Mouse (Mus musculus) heart, embryonic 14.5 days (tissue): ENCODE measurements around the gene Taf10. TPM values are rescaled to one million over a fixed set of nuclear protein-coding genes. Genes with fewer than 3 reads are reported as not detected.
"Not testable (repeated sequence)": the region's sequence is repeated elsewhere in the genome, so short reads cannot be mapped to it uniquely, and the experiment has no call there.

Experiments used
- ATAC-seq: fragments of 200-750 bp; cut with Nextera tagmentation; 2 replicates; pipeline ENCODE4 v1.8.0; 2017; ENCODE audit warnings: low read depth, moderate TSS enrichment; ENCODE audit not compliant: insufficient number of reproducible peaks, insufficient read depth, low FRiP score
- H3K27ac ChIP-seq, 2 experiments: fragments of 200-500 bp in 1 of 2; fragments of 300-500 bp in 1 of 2; sonication (generic) in 1 of 2; replicated peaks in 1 of 2; 2 replicates each; pipeline ENCODE4 v1.5.1; 2012 to 2014; ENCODE audit warnings: low read depth in 2 of 2, low read length in 2 of 2, control low read depth in 1 of 2, mild to moderate bottlenecking in 1 of 2, mixed read lengths in 1 of 2; ENCODE audit not compliant: control insufficient read depth in 1 of 2, insufficient read depth in 1 of 2
- H3K27me3 ChIP-seq: fragments of 300-500 bp; sonication (generic); 2 replicates; pipeline ENCODE4 v1.6.1; 2014; ENCODE audit warnings: mild to moderate bottlenecking, low read length, control low read depth; ENCODE audit not compliant: control insufficient read depth, insufficient read depth
- H3K36me3 ChIP-seq: fragments of 300-500 bp; sonication (generic); 2 replicates; pipeline ENCODE4 v1.6.1; 2014; ENCODE audit warnings: mild to moderate bottlenecking, control low read depth, low read length, mixed read lengths; ENCODE audit not compliant: control insufficient read depth, insufficient read depth
- H3K4me1 ChIP-seq, 2 experiments: fragments of 200-500 bp in 1 of 2; fragments of 300-500 bp in 1 of 2; sonication (generic) in 1 of 2; 2 replicates each; pipeline ENCODE4 v1.6.1; 2012 to 2014; ENCODE audit warnings: low read length in 2 of 2, control low read depth in 1 of 2, mixed read lengths in 1 of 2; ENCODE audit not compliant: control insufficient read depth in 2 of 2, insufficient read depth in 2 of 2
- H3K4me2 ChIP-seq: fragments of 300-500 bp; sonication (generic); 2 replicates; pipeline ENCODE4 v1.6.1; 2014; ENCODE audit warnings: mild to moderate bottlenecking, low read length
- H3K4me3 ChIP-seq, 2 experiments: fragments of 200-500 bp in 1 of 2; fragments of 300-500 bp in 1 of 2; sonication (generic) in 1 of 2; 2 replicates each; pipeline ENCODE4 v1.5.1; 2012 to 2014; ENCODE audit warnings: low read length in 2 of 2, mild to moderate bottlenecking in 2 of 2, control low read depth in 1 of 2, low read depth in 1 of 2, moderate library complexity in 1 of 2; ENCODE audit not compliant: control insufficient read depth in 1 of 2, insufficient read depth in 1 of 2
- H3K9ac ChIP-seq: fragments of 300-500 bp; sonication (generic); 2 replicates; pipeline ENCODE4 v1.6.1; 2014; ENCODE audit warnings: mild to moderate bottlenecking, low read length
- H3K9me3 ChIP-seq: fragments of 300-500 bp; sonication (generic); 2 replicates; pipeline ENCODE4 v1.6.1; 2016; ENCODE audit warnings: low read length, control low read depth; ENCODE audit not compliant: control insufficient read depth
- WGBS: fragments of 180-500 bp; shearing (Covaris S2); extraction: QIAGEN DNeasy Blood & Tissue Kit; methylation state at CpG from one replicate; pipeline ENCODE4 v1.1.7; 2014; 5-methylcytosine and 5-hydroxymethylcytosine counted together
- polyA plus RNA-seq: library from polyadenylated mRNA; unstranded; fragments of >200 nt; fragmentation: Nextera tagmentation; extraction: Ambion mirVana; gene quantifications from 2 replicates; pipeline ENCODE4 v1.2.1, GENCODE M21; 2014

Taf10 gene
- polyA plus RNA-seq, 1 experiment from 2014 or later, result 159 TPM

GRCm38 (mm10) chr7:105740089-105740795, 3.9 kb downstream of the Taf10 start:
- Histone ChIP-seq H3K27me3 (no peaks in the 10 kb centered on the region), H3K27ac (peak overlapping the region in 1 of 2 experiments; percentile 88; a peak in 2 of 4 replicates), H3K36me3 (peaks cover 40% of the 10 kb centered on the region), H3K4me3 (no peak overlapping the region), H3K4me2 (no peak overlapping the region), H3K4me1 (peaks cover 5 to 30% of the 10 kb centered on the region in 2 experiments), H3K9me3 (no peaks in the 10 kb centered on the region), H3K9ac (no peak overlapping the region)
- WGBS, result 91% methylated on average over 13 of the region's 13 CpGs
- no peak for ATAC-seq

GRCm38 (mm10) chr7:105738948-105739347, 5.2 kb downstream of the Taf10 start:
- ATAC-seq, result peak; percentile 64
- 8% methylated on average over 3 of the region's 3 CpGs for WGBS
- peaks cover 7 to 32% of the 10 kb centered on the region in 2 experiments for H3K4me1 ChIP-seq
- H3K27ac ChIP-seq, result peak overlapping the region; percentile 88 to 99
- H3K27me3 ChIP-seq, result no peaks in the 10 kb centered on the region
- peak overlapping the region; percentile 94 for H3K4me2 ChIP-seq
- peak overlapping the region; percentile 98 for H3K9ac ChIP-seq
- peak overlapping the region; percentile 39 to 91 for H3K4me3 ChIP-seq
- H3K36me3 ChIP-seq, result peaks cover 51% of the 10 kb centered on the region
- H3K9me3 ChIP-seq, result no peaks in the 10 kb centered on the region

- no peaks in the 10 kb centered on the region for H3K27me3 ChIP-seq
- H3K36me3 ChIP-seq, result peaks cover 57% of the 10 kb centered on the region
- H3K9me3 ChIP-seq, result no peaks in the 10 kb centered on the region
- 24% methylated on average over 2 of the region's 2 CpGs for WGBS
- peak overlapping the region; percentile 98 for H3K9ac ChIP-seq
- ATAC-seq, result no peak
- peak overlapping the region; percentile 88 to 99 for H3K27ac ChIP-seq
- H3K4me3 ChIP-seq, result peak overlapping the region; percentile 11 to 91; a peak in 3 of 4 replicates
- peaks cover 7 to 30% of the 10 kb centered on the region in 2 experiments for H3K4me1 ChIP-seq
- peak overlapping the region; percentile 94 for H3K4me2 ChIP-seq
Observed at GRCm38 (mm10) chr7:105738286-105738685, 5.9 kb downstream of the Taf10 start.

- no peaks in the 10 kb centered on the region for H3K27me3 ChIP-seq
- H3K4me2 ChIP-seq, result peak overlapping the region; percentile 94
- H3K4me1 ChIP-seq, result peaks cover 7 to 29% of the 10 kb centered on the region in 2 experiments
- H3K36me3 ChIP-seq, result peaks cover 57% of the 10 kb centered on the region
- peak overlapping the region; percentile 91 to 98 for H3K4me3 ChIP-seq
- H3K27ac ChIP-seq, result peak overlapping the region; percentile 88 to 97
- WGBS, result 7% methylated on average over 3 of the region's 3 CpGs
- H3K9me3 ChIP-seq, result no peaks in the 10 kb centered on the region
- peak overlapping the region; percentile 98 for H3K9ac ChIP-seq
- no peak for ATAC-seq
Observed at GRCm38 (mm10) chr7:105737648-105738047, 6.5 kb downstream of the Taf10 start.

GRCm38 (mm10) chr7:105736911-105737521, 7.1 kb downstream of the Taf10 start, which contains the start of gene Rrp8:
Gene Rrp8 (minus strand): TSS chr7:105737385.
- under 1% methylated on average over 30 of the region's 30 CpGs for WGBS

GRCm38 (mm10) chr7:105736264-105736901, 7.8 kb downstream of the Taf10 start, which contains the start of gene Ilk:
Gene Ilk (plus strand): TSS chr7:105736592.
- peaks cover 7 to 29% of the 10 kb centered on the region in 2 experiments for H3K4me1 ChIP-seq
- H3K9me3 ChIP-seq, result no peaks in the 10 kb centered on the region
- H3K4me3 ChIP-seq, result peak within 1 kb of the TSS; percentile 91 to 98
- peak within 1 kb of the TSS; percentile 88 to 97 for H3K27ac ChIP-seq
- no peaks in the 10 kb centered on the region for H3K27me3 ChIP-seq
- under 1% methylated on average over 56 of the region's 62 CpGs for WGBS
- peak; percentile 99 for ATAC-seq
- peaks cover 57% of the 10 kb centered on the region for H3K36me3 ChIP-seq
- H3K4me2 ChIP-seq, result peak within 1 kb of the TSS; percentile 94
- peak within 1 kb of the TSS; percentile 98 for H3K9ac ChIP-seq

More at GRCm38 (mm10) chr7:105736911-105737521, 7.1 kb downstream of the Taf10 start, which contains the start of gene Rrp8:
- peak within 1 kb of the TSS; percentile 88 to 97 for H3K27ac ChIP-seq
- peaks cover 7 to 29% of the 10 kb centered on the region in 2 experiments for H3K4me1 ChIP-seq
- H3K4me2 ChIP-seq, result peak within 1 kb of the TSS; percentile 94
- peak within 1 kb of the TSS; percentile 98 for H3K9ac ChIP-seq
- H3K36me3 ChIP-seq, result peaks cover 57% of the 10 kb centered on the region
- H3K27me3 ChIP-seq, result no peaks in the 10 kb centered on the region
- H3K9me3 ChIP-seq, result no peaks in the 10 kb centered on the region
- peak within 1 kb of the TSS; percentile 91 to 98 for H3K4me3 ChIP-seq
- no peak; the same call in 1 of the 2 replicates for ATAC-seq

GRCm38 (mm10) chr7:105735464-105735863, 8.7 kb downstream of the Taf10 start:
- 32% methylated on average over 3 of the region's 4 CpGs for WGBS

More at GRCm38 (mm10) chr7:105735464-105735863, 8.7 kb downstream of the Taf10 start:
- Histone ChIP-seq H3K36me3 (peaks cover 57% of the 10 kb centered on the region), H3K4me1 (peaks cover 7 to 29% of the 10 kb centered on the region in 2 experiments), H3K4me3 (peak overlapping the region; percentile 91 to 98; a peak in 3 of 4 replicates), H3K9ac (peak overlapping the region; percentile 98), H3K4me2 (peak overlapping the region; percentile 94)
- not testable (repeated sequence) for ATAC-seq, H3K27me3 ChIP-seq, H3K9me3 ChIP-seq, H3K27ac ChIP-seq
